Mouse (Mus musculus): Measurements from ENCODE around the gene Kif20b.

Gene Kif20b

DNA sequence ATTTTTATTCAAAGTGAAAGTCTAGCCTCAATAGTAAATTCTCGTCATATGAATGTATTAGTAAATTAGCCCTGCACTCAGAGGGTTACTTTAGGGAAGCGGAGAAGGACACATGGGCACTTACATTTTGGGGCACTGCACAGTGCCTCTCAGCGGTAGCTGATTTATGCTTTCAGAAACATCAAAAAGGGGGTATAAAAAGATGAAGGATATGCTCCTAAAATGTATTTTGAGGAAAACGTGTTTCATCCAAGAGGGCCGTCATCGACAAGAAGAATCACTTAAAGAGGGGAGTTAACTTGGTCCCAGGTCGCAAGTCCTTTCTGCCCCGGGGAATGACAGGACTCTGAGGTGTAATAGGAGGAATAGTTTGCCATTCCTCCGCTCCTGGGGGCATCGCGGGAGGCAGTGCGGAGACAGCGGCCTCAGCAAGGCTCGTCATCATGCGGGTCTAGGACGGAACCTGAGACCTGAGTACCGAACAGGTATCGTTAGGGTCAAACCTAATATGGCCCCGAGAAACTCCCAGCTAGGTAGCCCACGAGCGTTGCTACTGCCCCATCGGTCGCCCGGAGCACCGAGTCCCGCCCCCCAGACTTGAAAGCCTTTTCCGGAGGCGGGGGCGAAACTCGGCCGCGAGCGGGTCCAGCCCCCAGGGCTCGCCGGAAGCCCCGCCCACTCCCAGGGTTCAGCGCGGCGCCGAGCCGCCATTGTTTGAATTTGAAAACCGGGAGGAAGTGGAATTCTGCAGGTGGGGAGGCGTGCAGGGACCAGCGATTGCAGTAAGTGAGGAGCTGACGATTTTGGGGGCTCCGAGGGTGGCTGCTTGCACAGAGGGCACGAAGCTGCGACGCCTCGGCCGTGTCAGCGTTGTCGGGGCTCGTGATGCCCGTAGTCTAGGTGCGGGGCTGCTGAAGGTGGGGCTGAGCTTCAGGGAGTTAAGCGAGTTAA, at the start of gene Kif20b:
Gene Kif20b, plus strand, starts transcription at position 710 of the 951 bp plus-strand sequence.
- in situ Hi-C loops (cut with MboI, MseI): no loop called here

DNA sequence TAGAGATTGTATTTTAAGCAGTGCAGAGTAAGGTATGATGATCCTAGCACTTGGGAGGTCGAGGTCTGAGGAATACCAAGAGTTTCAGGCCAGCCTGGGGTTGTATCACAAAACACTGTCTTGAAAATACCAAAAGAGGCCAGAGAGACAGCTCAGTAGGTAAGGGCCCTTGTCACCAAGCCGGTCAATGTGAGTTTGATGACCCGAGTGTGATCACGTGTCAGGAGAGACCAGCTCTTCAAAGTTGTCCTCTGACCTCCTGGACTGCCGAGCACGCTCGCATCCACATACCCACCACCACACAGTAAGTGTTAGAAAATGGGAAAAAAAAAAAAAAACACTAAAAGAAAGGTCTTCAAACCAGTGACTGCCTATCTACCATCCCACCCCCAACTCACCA, 45.5 kb upstream of the Kif20b start:
- in situ Hi-C loops (cut with MboI, MseI): no loop called here

DNA sequence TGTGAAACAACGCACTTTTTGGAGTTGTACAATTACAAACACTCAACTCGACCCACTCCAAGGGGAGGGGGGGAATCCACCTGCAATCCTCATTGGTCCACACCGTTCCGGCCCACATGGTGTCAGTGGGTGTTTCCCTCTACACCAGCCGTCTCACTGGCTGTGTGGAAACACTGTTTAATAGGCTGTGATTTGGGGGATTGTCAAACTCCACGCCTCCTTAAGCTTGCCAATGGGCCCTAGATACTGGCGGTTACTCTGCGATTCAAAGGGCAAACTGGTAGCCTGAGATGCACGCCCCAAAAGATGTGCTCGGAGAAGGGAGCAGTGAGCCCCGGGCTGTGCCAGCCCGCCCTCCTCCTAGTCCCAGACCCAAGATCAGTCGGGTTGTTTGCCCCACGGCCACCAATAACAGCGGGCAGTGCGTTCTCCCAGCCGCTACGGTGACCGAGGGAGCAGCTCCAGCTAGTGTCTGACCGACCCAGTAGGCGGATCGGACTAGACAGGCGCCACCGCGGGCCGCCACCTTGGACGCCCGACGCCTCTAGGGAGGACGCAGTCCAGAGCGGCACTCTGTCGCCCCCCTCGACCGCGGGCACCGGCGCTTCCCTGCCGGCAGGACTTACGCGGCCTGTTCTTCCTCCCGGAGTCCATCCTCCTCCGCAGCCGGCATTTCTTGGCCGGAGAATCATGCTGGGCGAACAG, 44.1 kb upstream of the Kif20b start:
- in situ Hi-C loops (cut with MboI, MseI): no loop called here

DNA sequence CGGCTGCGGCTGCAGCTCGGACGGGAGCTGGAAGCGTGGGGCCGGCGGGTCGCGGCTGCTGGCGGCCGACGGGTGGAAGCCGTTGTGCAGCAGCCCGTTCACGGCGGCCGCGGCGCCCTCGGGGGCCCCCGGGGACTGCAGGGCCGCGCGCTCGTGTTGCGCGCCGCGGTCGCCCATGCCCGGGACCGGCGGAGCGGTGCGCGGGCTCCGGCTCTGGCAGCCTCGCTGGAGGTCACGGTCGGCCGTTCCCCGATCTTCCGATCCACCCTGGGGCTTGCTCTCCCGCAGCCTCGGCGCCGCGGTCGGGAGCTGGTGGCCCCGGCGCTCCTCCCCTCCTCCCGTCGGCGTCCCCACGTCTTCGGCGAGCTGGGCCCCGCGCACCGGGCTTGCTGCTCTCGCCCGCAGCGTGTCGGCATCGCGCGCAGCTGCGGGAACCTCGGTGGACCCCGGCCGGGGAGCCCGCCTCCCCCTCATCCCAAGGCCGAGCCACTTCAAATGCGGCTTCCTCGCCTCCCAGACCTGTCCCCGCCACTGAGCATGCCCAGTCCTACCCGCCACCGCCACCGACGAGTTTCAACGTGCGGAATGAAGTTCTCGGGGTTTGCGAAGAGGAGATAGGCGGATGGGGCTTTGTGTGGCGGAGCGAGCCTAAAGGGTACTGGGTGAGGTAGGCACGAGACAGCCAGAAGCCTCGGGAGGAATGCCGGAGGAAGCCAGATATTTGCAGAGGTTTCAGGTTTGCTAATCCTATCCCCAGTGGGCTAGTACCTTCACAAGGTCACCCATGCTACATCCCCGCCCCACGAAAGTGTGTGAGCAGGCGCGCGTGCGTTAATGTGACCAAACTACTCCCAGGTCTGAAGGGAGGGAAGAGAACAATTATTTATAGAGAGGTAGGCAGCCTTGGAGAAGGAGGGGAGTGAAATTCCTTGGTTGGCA, 43.3 kb upstream of the Kif20b start, which contains the start of gene Pank1:
Gene Pank1, minus strand, starts transcription at position 853 of the 939 bp plus-strand sequence.
- in situ Hi-C loops (cut with MboI, MseI): no loop called here

DNA sequence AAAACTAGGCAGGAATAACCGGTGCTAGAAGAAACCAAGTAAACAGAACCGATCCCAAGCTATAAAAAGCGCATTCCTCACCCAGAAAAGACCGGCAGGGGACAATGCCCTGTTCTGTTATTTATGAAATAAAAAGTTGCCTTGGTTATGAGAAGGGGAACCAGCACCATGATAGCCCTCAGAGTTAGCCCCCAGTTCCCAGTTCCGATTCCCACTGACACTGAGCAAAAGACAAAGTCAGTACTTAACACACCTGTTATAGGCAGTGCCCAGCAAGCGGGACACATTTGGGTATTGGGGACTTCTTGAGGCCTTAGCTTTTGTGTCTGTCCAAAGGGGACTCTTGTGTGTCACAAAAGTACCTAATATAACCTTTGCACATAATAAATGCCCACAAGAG, 42.5 kb upstream of the Kif20b start:
- in situ Hi-C loops (cut with MboI, MseI): loop anchor here (5.0 kb wide), 1 partner anchor 38 kb away; no protein-coding TSS in a partner anchor

DNA sequence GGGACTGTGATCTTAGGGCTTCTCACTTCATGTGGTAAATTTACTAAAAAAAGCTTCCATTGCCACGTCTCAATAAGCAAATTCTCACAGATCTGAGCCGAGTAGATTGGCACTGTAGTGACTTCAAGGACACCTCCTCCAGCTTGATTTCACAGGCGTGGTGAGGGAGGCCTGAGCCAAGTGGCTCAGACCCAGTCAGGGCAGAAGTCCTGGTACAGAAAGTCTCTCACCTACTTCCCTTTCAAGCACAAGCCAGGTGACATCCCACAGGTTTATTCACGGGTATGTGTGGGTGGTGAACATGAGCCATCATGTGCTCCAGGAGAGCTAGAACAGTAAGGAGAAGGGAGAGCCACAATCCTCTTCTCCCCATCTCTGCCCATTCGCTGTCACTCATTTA, 41.0 kb upstream of the Kif20b start:
- in situ Hi-C loops (cut with MboI, MseI): loop anchor here (5.0 kb wide), 1 partner anchor 36 kb away; no protein-coding TSS in a partner anchor

DNA sequence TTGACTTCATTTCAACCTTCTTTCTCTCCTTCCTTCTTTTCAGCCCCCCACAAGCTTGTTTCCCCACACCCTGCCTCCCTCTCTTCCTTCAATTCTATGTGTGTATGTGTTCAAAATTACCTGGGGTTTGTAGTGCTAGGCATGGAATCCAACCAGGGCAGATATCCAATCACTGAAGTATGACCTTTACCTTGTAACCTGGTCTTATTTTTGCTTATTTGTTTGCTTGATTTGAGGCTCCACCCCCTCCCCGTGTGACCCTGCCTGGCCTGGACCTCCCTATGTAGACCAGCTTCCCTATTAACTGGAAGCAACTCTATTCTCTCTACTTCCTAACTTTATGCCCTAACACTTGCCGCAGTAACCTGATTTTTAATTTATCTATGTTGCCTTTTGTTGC, 39.7 kb upstream of the Kif20b start:
- in situ Hi-C loops (cut with MboI, MseI): loop anchor here (5.0 kb wide), 1 partner anchor 35 kb away; no protein-coding TSS in a partner anchor

DNA sequence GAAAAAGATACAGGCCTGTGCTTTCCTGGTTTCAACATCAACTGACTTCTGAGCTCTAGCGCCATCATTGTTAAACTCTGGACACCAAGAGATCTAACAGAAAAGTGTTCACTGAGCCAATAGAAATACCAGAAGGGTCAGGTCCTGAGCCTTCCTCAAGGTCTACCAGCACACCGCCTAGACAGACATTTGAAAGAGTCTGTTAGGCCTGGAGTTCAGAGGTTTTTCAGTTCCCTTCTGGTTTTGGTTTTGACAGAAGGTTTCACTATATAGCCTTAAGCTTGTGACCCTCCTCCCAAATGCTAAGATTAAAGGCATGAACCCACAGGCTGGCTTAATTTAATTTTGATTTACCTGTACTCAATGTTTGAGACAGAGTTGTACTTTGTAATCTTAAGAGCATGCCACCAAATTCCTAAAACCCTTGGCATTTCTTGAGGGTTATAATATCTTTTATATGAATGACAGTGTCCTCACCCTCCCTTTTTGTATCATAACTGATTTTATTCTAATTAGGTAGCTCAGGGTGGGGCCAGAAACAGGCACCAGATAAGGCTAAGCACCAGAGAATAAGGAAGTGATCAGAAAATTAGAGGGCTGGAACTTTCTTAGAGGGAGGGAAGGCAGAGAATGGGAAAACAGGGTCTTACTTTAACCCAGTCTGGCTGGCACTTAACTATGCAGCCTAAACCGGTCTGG, 38.5 kb upstream of the Kif20b start:
- in situ Hi-C loops (cut with MboI, MseI): loop anchor here (5.0 kb wide), 1 partner anchor 34 kb away; no protein-coding TSS in a partner anchor

DNA sequence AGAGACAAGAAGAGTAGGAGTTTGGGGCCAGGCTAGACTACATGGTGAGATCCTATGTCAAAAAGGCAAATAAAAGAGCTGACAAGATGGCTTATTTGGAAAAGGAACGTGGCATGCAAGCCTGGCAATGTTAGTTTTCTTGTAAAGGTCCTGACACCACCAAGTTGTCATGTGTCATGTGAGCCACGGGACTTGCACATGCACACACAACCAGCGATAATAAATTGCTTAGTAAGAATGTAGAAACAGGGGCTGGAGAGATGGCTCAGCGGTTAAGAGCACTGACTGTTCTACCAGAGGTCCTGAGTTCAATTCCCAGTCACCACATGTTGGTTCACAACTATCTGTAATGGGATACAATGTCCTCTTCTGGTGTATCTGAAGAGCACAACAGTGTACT, 35.8 kb upstream of the Kif20b start:
- in situ Hi-C loops (cut with MboI, MseI): no loop called here

DNA sequence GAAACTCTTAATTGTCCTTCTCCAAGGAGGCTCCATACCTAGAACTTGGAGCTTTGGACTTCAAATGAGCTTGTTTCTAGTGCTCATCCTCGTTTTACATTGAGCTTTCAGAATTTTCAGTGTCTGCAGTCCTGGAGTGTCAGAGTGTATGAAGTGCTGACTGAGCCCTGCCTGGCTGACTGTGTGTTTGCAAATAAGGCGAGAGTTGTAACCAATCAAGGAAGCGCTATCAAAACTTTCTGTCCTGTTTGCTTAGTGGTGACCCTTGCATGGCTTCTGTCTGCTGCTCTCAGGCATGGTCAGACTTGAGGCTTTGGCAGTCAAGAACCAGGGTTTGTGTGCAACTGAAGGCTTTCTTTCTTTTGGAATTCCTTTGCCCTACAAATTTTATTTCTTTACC, 31.2 kb upstream of the Kif20b start:
- in situ Hi-C loops (cut with MboI, MseI): loop anchor here (5.0 to 10.0 kb wide), 2 partner anchors 204 to 1006 kb away; no protein-coding TSS in a partner anchor

DNA sequence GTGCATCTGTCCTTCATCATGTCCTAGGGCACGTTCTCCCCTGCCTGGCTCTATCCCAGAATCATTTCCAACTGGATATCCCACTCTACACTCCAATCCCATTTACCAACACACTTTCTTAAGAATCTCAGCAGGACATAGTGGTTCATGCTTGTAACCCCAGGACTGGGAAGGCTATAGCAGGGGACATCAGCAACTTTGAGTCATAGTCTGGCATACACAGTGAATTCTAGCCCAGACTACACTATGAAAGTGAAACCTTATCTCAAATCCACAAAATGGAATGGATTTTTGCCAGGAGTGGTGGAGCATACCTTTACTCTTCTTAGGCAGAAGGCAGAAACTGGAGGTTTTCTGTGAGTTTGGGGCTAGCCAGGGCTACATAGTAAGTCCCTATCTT, 30.6 kb upstream of the Kif20b start:
- in situ Hi-C loops (cut with MboI, MseI): loop anchor here (5.0 to 10.0 kb wide), 2 partner anchors 204 to 1007 kb away; no protein-coding TSS in a partner anchor

DNA sequence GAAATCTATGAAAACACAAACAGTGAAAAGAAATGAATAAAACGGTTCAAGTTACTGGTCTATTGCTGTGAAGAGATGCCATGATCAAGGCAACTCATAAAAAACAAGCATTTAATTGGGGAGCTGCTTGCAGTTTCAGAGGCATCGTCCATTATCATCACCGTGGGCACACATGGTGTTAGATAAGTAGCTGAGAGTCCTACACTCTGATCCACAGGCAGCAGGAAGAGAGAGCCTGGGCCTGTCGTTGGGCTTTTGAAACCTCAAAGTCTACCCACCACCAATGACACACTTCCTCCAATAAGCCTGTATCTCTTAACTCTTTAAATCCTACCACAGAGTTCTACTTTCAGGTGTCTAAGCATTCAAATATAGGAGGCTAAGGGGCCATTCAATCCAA, 27.1 kb upstream of the Kif20b start:
- in situ Hi-C loops (cut with MboI, MseI): loop anchor here (10.0 kb wide), 1 partner anchor 1010 kb away; no protein-coding TSS in a partner anchor

DNA sequence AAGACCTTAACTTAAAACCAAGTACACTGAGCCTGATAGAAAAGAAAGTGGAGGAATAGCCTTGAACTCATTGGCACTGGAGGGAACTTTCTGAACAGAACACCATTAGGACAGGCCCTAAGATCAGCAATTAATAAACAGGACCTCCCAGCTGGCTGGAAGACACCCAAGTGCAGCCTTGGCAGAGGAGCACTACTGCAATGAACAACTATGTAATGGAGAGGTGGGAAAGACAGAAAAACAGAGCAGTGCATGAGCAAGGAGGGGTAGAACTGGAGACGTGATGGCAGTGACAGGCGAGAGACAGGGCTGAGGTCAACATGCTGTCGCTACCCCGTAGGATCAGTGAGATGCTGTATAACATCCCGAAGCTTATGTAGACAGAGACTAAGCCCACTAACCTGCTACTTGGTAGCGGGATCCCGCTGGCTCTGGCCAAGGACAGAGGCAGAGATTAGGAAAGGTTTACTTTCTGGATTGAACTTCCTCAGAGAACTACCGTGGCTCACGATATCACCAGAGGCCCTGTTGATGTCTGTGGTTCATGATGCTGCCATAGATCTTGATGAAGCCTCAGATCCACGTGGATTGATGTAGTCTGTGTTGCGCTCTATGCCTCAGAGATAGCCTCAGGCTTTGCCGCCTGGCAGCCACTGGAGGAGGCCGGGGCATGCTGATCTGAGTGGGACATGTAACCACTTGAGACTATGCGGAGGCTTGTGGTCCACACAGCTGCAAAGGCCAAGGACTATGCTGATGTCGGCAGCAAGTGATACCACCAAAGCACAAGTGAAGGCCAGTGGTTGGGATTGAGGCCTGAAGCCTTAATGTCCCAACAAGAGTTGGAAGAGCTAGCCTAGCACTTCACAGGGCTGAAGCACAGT, 24.8 kb upstream of the Kif20b start:
- in situ Hi-C loops (cut with MboI, MseI): loop anchor here (10.0 kb wide), 1 partner anchor 1013 kb away; no protein-coding TSS in a partner anchor

DNA sequence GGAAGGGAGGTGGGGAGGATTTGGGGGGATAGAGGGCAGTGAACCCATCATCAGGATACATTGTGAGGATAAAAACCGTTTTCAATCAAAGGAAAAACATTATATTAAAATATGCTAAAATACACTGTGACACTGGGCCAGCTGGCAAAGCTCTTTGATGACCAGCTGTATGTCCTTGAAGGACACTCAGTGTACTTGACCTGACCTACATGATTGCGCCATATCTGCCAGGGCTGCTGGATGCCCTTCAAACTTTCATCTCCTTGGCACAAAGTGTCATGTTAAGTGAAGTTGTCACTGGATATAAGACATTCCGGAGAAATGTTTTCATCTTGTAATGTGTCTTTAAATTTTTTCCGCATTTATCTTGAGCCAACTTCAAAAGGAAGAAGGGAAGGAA, 23.2 kb upstream of the Kif20b start:
- in situ Hi-C loops (cut with MboI, MseI): loop anchor here (10.0 kb wide), 1 partner anchor 1014 kb away; no protein-coding TSS in a partner anchor

DNA sequence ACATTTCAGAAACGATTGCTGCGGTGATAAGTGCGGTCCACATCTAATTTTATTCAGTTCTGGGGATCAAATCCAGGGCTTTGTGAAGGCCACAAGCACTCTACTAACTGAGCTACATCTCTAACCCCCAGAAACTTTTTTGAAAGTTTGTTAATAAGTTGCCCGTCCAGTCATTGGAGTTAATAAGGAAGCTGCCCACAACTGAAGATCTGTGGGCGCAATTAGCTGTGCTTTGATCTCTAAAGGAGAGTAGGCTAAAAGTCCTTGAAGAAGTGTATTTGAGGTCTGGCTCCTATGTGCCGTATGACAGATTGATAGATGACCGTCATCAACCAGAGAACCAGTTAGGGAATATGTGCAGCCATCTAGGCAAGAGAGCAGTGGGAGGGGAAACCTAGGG, 20.9 kb upstream of the Kif20b start:
- in situ Hi-C loops (cut with MboI, MseI): no loop called here

DNA sequence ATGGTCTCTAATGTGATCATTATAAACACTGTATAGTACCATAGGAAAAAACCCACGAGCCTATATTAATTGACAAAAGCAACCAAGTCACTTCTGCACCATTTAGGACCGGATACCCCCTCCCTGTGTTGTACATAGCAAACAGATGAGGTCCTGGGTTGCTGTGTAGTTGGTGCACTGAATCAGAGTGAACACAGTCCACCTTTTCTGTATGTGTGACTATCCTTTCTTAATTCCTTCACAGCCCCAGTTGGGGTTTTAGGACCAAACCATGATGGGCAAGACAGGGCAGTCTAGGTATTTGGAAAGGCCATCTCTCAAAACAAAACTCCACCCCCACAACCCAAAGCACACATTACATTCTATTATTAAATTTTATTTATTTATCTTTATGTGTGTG, 20.4 kb upstream of the Kif20b start:
- in situ Hi-C loops (cut with MboI, MseI): no loop called here

DNA sequence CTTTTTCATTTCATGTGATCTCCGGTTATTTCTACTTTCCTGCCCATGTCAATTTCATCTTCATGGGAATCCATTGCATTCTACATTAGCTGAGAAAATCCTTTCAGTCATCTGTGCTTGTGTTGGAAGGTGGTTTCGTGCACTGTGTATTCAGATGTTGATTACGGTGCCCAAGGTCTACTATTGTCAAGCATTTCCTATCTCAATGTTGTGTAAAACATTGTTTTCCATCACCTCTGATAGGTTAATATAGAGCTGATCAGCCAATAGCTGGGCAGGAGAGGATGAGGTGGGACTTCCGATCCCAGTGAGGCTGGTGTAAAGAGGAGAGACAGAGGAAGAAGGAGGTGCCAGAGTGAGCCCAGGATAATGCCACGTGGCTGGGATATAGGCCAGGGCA, 18.1 kb upstream of the Kif20b start:
- in situ Hi-C loops (cut with MboI, MseI): no loop called here

DNA sequence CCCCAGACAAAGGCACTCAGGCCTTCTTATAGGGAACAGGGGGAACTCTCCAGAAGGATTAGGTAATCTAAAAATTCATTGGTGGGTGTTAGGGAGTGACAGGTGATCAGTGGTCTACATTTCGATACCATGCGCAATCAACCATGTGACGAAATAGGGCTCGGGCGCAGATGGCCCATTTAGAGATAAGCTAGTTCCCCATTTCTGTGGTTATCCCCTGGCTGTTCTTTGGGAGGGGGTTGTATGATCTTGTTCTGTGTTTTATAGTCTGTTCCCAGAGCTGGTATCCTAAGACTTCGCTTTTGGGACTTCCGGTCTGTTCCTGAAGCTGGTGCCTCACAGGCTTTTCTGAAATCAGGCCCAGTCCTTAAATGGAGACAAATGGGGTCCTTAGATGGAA, 16.7 kb upstream of the Kif20b start:
- in situ Hi-C loops (cut with MboI, MseI): no loop called here

DNA sequence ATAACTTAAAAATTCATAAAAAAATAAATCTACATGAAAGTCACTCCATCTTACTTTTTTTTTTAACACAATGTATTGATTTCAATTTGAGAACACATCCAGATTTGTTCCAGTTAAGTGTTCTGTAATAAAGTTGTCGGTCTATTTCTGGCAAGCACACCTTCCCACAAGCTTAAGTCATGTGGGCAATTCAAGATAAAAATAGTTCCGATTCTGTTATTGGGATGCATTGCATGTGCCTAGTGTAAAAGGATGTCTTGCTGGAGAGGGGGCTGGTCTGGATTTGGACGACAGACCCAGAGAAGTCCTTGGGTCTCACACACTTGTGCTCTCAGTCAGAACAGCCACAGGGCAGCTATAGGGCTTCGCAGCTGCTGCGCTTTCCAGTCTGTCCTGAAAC, 15.4 kb upstream of the Kif20b start:
- in situ Hi-C loops (cut with MboI, MseI): no loop called here
